Mouse (Mus musculus) liver, postnatal 0 days (tissue): ENCODE results near the gene Itsn2.

Source experiments
- CTCF ChIP-seq: sonication (generic); IDR thresholded peaks from 2 replicates; pipeline ENCODE4 v1.5.1; 2016; ENCODE audit warnings: antibody characterized with exemption, low read depth
- EP300 ChIP-seq: IDR thresholded peaks from 2 replicates; pipeline ENCODE4 v1.6.1; 2016; ENCODE audit warnings: antibody characterized with exemption, low read depth, mild to moderate bottlenecking

GRCm38 (mm10) chr12:4713361-4713760 is 120.9 kb downstream of the Itsn2 start:
- no peak for TF ChIP-seq CTCF
- no peak for TF ChIP-seq EP300
